Mouse (Mus musculus) midbrain, embryonic 12.5 days (tissue): ENCODE data around the gene Fnbp1l. TPM values are rescaled to one million over a fixed set of nuclear protein-coding genes. Genes with fewer than 3 reads are reported as not detected.

Experiments used
- ATAC-seq: fragments of 200-750 bp; cut with Nextera tagmentation; 2 replicates; pipeline ENCODE4 v1.8.0; 2017; ENCODE audit warnings: low read depth, moderate TSS enrichment, moderate library complexity; ENCODE audit not compliant: low FRiP score
- H3K27ac ChIP-seq: fragments of 300-500 bp; sonication (generic); replicated peaks from 2 replicates; pipeline ENCODE4 v1.5.1; 2016; ENCODE audit warnings: mild to moderate bottlenecking
- H3K27me3 ChIP-seq: fragments of 300-500 bp; sonication (generic); 2 replicates; pipeline ENCODE4 v1.6.1; 2016; ENCODE audit warnings: mild to moderate bottlenecking
- H3K36me3 ChIP-seq: fragments of 300-500 bp; sonication (generic); 2 replicates; pipeline ENCODE4 v1.6.1; 2016
- H3K4me1 ChIP-seq: fragments of 300-500 bp; sonication (generic); 2 replicates; pipeline ENCODE4 v1.6.1; 2016
- H3K4me2 ChIP-seq: fragments of 300-500 bp; sonication (generic); replicated peaks from 2 replicates; pipeline ENCODE4 v1.6.1; 2016; ENCODE audit warnings: mild to moderate bottlenecking, moderate library complexity
- H3K4me3 ChIP-seq: fragments of 300-500 bp; sonication (generic); 2 replicates; pipeline ENCODE4 v1.5.1; 2016; ENCODE audit warnings: mild to moderate bottlenecking
- H3K9ac ChIP-seq: fragments of 300-500 bp; sonication (generic); replicated peaks from 2 replicates; pipeline ENCODE4 v1.6.1; 2016; ENCODE audit warnings: mild to moderate bottlenecking, moderate library complexity
- H3K9me3 ChIP-seq: fragments of 300-500 bp; sonication (generic); 2 replicates; pipeline ENCODE4 v1.6.1; 2016; ENCODE audit warnings: mild to moderate bottlenecking
- WGBS: fragments of 180-500 bp; shearing (Covaris S2); methylation state at CpG from one replicate; pipeline ENCODE4 v1.1.7; 2016; 5-methylcytosine and 5-hydroxymethylcytosine counted together
- polyA plus RNA-seq: library from polyadenylated mRNA; unstranded; fragments of >200 nt; fragmentation: Nextera tagmentation; extraction: Ambion mirVana; gene quantifications from 2 replicates; pipeline ENCODE4 v1.2.1, GENCODE M21; 2016

Fnbp1l gene
- polyA plus RNA-seq, 1 experiment from 2014 or later, result 111 TPM

DNA sequence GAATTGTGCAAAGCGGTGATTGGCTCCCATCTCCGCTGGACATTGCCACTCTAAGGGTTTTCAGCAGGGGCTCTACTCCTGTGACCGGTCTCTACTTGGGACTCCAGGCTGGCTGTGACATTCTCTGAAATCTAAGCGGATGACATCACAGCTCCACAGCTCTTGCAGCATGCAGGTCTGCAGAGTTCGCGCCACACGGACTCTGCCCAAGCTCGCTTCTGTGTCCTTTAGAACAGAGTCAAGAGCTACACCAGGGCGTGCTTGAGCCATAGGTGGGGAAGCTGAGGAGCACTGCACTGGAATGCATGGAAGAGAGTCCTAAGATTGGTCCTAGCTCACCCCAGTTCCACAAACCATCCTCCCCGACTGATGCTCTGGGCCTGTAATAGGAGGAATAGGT is 9.0 kb upstream of the Fnbp1l start:
- Histone ChIP-seq H3K4me2 (no peak overlapping the region), H3K4me3 (no peak overlapping the region), H3K27ac (no peak overlapping the region), H3K27me3 (no peaks in the 10 kb centered on the region), H3K9ac (no peak overlapping the region), H3K36me3 (no peaks in the 10 kb centered on the region), H3K4me1 (no peaks in the 10 kb centered on the region), H3K9me3 (no peaks in the 10 kb centered on the region)
- WGBS, result 92% methylated on average over 10 of the region's 10 CpGs
- ATAC-seq, result no peak

- no peaks in the 10 kb centered on the region for H3K27me3 ChIP-seq
- ATAC-seq, result no peak
- no peaks in the 10 kb centered on the region for H3K4me1 ChIP-seq
- no peak overlapping the region for H3K9ac ChIP-seq
- H3K4me3 ChIP-seq, result no peak overlapping the region
- no peaks in the 10 kb centered on the region for H3K9me3 ChIP-seq
- H3K4me2 ChIP-seq, result no peak overlapping the region
- H3K27ac ChIP-seq, result no peak overlapping the region
- WGBS, result 93% methylated on average over 6 of the region's 6 CpGs
- H3K36me3 ChIP-seq, result no peaks in the 10 kb centered on the region
These were observed 8.3 kb upstream of the Fnbp1l start for GRCm38 (mm10) chr3:122627846-122628245.

GRCm38 (mm10) chr3:122624591-122624990 is 5.1 kb upstream of the Fnbp1l start:
- Histone ChIP-seq H3K4me3 (no peak overlapping the region), H3K9me3 (no peaks in the 10 kb centered on the region), H3K4me2 (no peak overlapping the region), H3K36me3 (no peaks in the 10 kb centered on the region), H3K4me1 (peaks cover 5% of the 10 kb centered on the region), H3K27ac (no peak overlapping the region), H3K9ac (no peak overlapping the region), H3K27me3 (no peaks in the 10 kb centered on the region)
- 79% methylated on average over 6 of the region's 6 CpGs for WGBS
- no peak for ATAC-seq

DNA sequence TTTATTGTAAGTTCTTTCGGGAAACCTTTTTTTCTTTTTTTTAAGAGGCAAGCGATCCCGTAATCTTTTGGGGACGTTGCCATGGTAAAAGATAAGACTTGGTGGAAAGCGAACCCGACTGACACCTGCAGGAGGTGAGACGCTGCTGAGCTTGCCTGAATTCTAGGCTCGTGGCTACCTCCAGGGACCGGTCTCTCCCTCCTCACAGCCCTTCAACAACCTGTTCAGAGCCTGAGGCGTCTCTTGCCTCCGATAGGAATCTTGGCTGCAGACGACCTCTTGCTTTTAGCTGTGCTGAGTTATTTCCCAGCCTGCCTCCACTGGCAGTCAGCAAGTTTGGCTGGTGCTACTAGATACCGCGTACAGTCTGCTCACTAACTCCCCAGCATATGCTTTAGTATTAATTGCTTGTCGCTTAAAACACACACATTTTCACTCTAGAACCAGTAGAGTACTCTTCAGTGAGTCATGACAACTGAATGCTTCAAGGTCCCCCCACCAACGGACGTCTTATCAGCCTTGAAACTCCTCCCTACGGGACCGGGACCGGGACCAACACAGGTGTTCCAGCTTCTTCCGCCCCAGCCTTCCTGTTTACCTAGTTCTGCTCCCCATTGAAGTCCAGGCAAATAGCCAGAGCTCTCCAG is 893 bp upstream of the Fnbp1l start:
- 0 out of 2 replicates have a peak, but pooled peaks have one; percentile 6 for ATAC-seq
- Histone ChIP-seq H3K9ac (peak overlapping the region; percentile 99), H3K4me2 (peak overlapping the region; percentile 79), H3K27me3 (no peaks in the 10 kb centered on the region), H3K36me3 (no peaks in the 10 kb centered on the region), H3K27ac (peak overlapping the region; percentile 97), H3K4me3 (peak overlapping the region; percentile 97), H3K9me3 (no peaks in the 10 kb centered on the region), H3K4me1 (peaks cover 25% of the 10 kb centered on the region)
- under 1% methylated on average over 21 of the region's 21 CpGs for WGBS

DNA sequence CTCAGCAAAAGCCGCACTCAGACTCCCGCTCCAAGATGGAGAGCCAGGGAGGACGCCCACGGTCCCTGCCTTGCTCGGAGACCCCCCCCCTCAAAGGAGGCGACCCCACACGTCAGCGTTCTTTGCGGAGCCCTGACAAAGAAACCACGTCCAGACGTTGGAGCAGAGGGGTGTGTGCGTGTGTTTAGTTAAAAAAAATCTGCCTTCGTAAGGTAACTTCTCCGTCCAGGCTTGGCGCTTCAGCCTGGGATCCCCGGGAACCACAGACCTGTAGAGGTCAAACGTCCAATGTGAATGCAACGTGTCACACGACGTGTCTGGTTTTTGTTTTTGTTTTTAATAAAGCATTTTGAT is 393 bp upstream of the Fnbp1l start:
- Histone ChIP-seq H3K36me3 (no peaks in the 10 kb centered on the region), H3K9ac (peak overlapping the region; percentile 99), H3K4me2 (peak overlapping the region; percentile 79), H3K4me3 (peak overlapping the region; percentile 97), H3K4me1 (peaks cover 29% of the 10 kb centered on the region), H3K27me3 (no peaks in the 10 kb centered on the region), H3K9me3 (no peaks in the 10 kb centered on the region), H3K27ac (peak overlapping the region; percentile 97)
- peak; percentile 84 for ATAC-seq
- WGBS, result under 1% methylated on average over 20 of the region's 20 CpGs

GRCm38 (mm10) chr3:122618402-122618801 is 1.1 kb downstream of the Fnbp1l start:
- Histone ChIP-seq H3K9ac (peak overlapping the region; percentile 99), H3K4me1 (peaks cover 33% of the 10 kb centered on the region), H3K4me3 (peak overlapping the region; percentile 97), H3K36me3 (no peaks in the 10 kb centered on the region), H3K27ac (peak overlapping the region; percentile 97), H3K4me2 (peak overlapping the region; percentile 79), H3K9me3 (no peaks in the 10 kb centered on the region), H3K27me3 (no peaks in the 10 kb centered on the region)
- 0% methylated on average over 30 of the region's 30 CpGs for WGBS
- ATAC-seq, result no peak

- Histone ChIP-seq H3K4me3 (peak overlapping the region; percentile 97), H3K9me3 (no peaks in the 10 kb centered on the region), H3K27ac (peak overlapping the region; percentile 97; the same call in 1 of the 2 replicates), H3K36me3 (no peaks in the 10 kb centered on the region), H3K4me2 (peak overlapping the region; percentile 79), H3K9ac (peak overlapping the region; percentile 99), H3K4me1 (peaks cover 36% of the 10 kb centered on the region), H3K27me3 (no peaks in the 10 kb centered on the region)
- ATAC-seq, result no peak
- 43% methylated on average over 9 of the region's 9 CpGs for WGBS
These were observed 1.7 kb downstream of the Fnbp1l start for GRCm38 (mm10) chr3:122617613-122618340.

DNA sequence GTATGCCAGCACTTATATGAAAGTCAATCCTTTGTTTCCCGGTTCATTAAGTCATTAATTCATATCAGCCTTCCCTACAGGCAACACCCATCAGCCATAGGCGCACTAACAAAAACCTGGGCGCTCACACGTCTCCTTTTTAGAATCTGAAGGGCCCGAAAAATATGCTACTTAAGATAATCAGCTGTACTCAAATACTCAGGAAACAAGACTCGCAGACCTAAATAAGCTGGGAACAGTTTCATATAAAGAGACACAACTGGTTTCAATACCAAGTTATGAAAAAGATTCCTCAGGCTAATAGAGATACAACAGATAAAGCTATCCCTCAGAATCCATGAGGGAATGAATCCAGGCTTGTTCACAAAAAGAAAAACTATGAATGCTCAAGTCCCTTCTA is 7.0 kb downstream of the Fnbp1l start:
- no peaks in the 10 kb centered on the region for H3K9me3 ChIP-seq
- no peaks in the 10 kb centered on the region for H3K36me3 ChIP-seq
- no peak overlapping the region for H3K4me2 ChIP-seq
- peaks cover 24% of the 10 kb centered on the region for H3K4me1 ChIP-seq
- 82% methylated on average over 6 of the region's 6 CpGs for WGBS
- no peak overlapping the region for H3K27ac ChIP-seq
- no peak overlapping the region for H3K9ac ChIP-seq
- H3K4me3 ChIP-seq, result no peak overlapping the region
- no peaks in the 10 kb centered on the region for H3K27me3 ChIP-seq
- ATAC-seq, result no peak

GRCm38 (mm10) chr3:122611761-122612160 is 7.8 kb downstream of the Fnbp1l start:
- WGBS, result 87% methylated on average over 5 of the region's 5 CpGs
- no peaks in the 10 kb centered on the region for H3K9me3 ChIP-seq
- peaks cover 18% of the 10 kb centered on the region for H3K4me1 ChIP-seq
- no peak overlapping the region for H3K4me2 ChIP-seq
- no peak for ATAC-seq
- H3K27ac ChIP-seq, result no peak overlapping the region
- H3K36me3 ChIP-seq, result 0 out of 2 replicates have a peak, but pooled peaks cover under 1% of the 10 kb centered on the region
- no peak overlapping the region for H3K4me3 ChIP-seq
- H3K27me3 ChIP-seq, result no peaks in the 10 kb centered on the region
- H3K9ac ChIP-seq, result no peak overlapping the region

- Histone ChIP-seq H3K4me1 (peaks cover 10% of the 10 kb centered on the region; the same call in 1 of the 2 replicates), H3K27me3 (no peaks in the 10 kb centered on the region), H3K9ac (no peak overlapping the region), H3K4me2 (no peak overlapping the region), H3K27ac (no peak overlapping the region), H3K4me3 (no peak overlapping the region), H3K36me3 (peaks cover 5% of the 10 kb centered on the region), H3K9me3 (no peaks in the 10 kb centered on the region)
- no peak for ATAC-seq
- 88% methylated on average over 10 of the region's 10 CpGs for WGBS
These were observed 13.3 kb downstream of the Fnbp1l start for GRCm38 (mm10) chr3:122606105-122606801.

DNA sequence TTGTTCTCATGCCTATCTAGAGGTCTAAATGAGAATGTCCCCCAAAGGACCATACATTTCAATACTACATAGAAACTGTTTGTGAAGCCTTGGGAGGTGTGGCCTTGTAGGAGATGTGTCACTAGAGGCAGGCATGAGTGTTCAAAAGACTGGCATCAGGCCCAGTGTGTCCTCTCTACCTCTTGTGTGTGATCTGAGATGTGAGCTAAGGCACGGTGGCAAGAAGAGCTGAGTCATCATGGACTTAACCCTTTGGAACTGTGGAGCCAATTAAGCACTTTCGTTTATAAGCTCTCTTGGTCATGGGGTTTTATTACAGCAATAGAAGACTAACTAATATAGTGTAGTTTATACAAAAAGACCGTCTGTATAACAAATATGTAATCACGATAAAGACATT is 16.3 kb downstream of the Fnbp1l start:
- no peak for ATAC-seq
- 87% methylated on average over 4 of the region's 4 CpGs for WGBS
- Histone ChIP-seq H3K4me3 (no peak overlapping the region), H3K4me1 (peaks cover 10% of the 10 kb centered on the region; the same call in 1 of the 2 replicates), H3K9ac (no peak overlapping the region), H3K36me3 (peaks cover 5% of the 10 kb centered on the region), H3K9me3 (no peaks in the 10 kb centered on the region), H3K4me2 (no peak overlapping the region), H3K27ac (no peak overlapping the region), H3K27me3 (no peaks in the 10 kb centered on the region)

DNA sequence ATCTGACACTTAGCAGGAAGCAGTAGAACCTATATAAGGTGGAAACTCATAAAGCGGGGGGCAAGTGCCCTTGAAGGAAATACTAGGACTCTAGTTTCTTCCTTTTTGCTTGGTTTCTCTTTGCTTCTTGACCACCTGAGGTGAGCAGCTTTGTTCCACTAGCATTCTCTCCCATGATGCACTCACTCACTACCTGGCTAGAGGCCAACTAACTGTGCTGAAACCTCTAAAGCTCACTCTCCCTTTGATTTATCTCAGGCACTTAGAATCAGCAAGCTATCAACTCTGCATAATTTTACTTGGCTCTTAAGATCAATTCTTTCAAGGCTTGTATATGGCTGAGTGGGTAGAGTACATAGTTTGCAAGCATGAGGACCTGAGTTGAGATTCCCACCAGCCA is 17.1 kb downstream of the Fnbp1l start:
- H3K9me3 ChIP-seq, result no peaks in the 10 kb centered on the region
- H3K27ac ChIP-seq, result no peak overlapping the region
- H3K4me3 ChIP-seq, result no peak overlapping the region
- no peak overlapping the region for H3K4me2 ChIP-seq
- no peaks in the 10 kb centered on the region for H3K27me3 ChIP-seq
- peaks cover 10% of the 10 kb centered on the region; the same call in 1 of the 2 replicates for H3K4me1 ChIP-seq
- no peak for ATAC-seq
- no peak overlapping the region for H3K9ac ChIP-seq
- 97% methylated on average over 1 of the region's 1 CpGs for WGBS
- H3K36me3 ChIP-seq, result peaks cover 5% of the 10 kb centered on the region
